Mouse (Mus musculus) cortical plate, adult 2 months (tissue): ENCODE measurements at regions not wholly inside any gene's neighbourhood (a gene's known extent, or its start where the extent isn't known, plus 50 kb on each side); places are given as distances from the start of the nearest gene placed in this dataset.

Source experiments
- CTCF ChIP-seq: fragments of 200-500 bp; IDR thresholded peaks from 2 replicates; pipeline ENCODE4 v1.5.1; 2011; ENCODE audit warnings: mild to moderate bottlenecking, control low read depth, low read length; ENCODE audit not compliant: insufficient read depth; ENCODE audit errors: extremely low read depth
- POLR2A ChIP-seq: fragments of 200-500 bp; IDR thresholded peaks from 2 replicates; pipeline ENCODE4 v1.6.1; 2011; ENCODE audit warnings: mild to moderate bottlenecking, low read length, control low read depth; ENCODE audit not compliant: insufficient read depth; ENCODE audit errors: extremely low read depth

GRCm38 (mm10) chr13:26404707-26405106, 365.3 kb downstream of the Hdgfl1 start:
- TF ChIP-seq CTCF (no peak), POLR2A (no peak)
